Mouse (Mus musculus) embryonic stem cell, embryonic (primary cell): Measurements from ENCODE around the gene Cbfa2t2.

Experiments used
- CTCF ChIA-PET, 4 experiments: fragments of 300-600 bp in 2 of 4; fragments of 350-600 bp in 2 of 4; sonication (Branson Sonifier 250); formaldehyde crosslinking; loops; one replicate each; lab custom pipeline; 2022; ENCODE audit warnings: inconsistent platforms in 2 of 4; lab: Charles Lee
- POLR2A ChIA-PET, 4 experiments: fragments of 300-600 bp in 2 of 4; fragments of 350-600 bp in 2 of 4; sonication (Branson Sonifier 250); formaldehyde crosslinking; loops; one replicate each; lab custom pipeline; 2022; ENCODE audit warnings: antibody characterized with exemption in 4 of 4, inconsistent platforms in 1 of 4; lab: Charles Lee

Cbfa2t2 gene

GRCm38 (mm10) chr2:154418001-154418400, 18.3 kb upstream of the Cbfa2t2 start:
- POLR2A ChIA-PET, result interaction anchor here in 3 of 4 experiments (0.5 to 33.5 kb wide), 31 partner anchors 8 to 811 kb away, joined by 3 to 1462 read pairs (median 7); partner anchors contain the start of genes Cbfa2t2 (in 3 of the 3), Snta1 (in 3 of the 3), Zfp341 (in 2 of the 3) and 4930519P11Rik (in 1 of the 3)
- CTCF ChIA-PET, result interaction anchor here (0.5 to 2.7 kb wide), 25 partner anchors 8 to 424 kb away, joined by 3 to 15 read pairs (median 3); partner anchors contain the start of genes Zfp341 (in 2 of the 4), Actl10 (in 1 of the 4) and Snta1 (in 1 of the 4)

- ChIA-PET CTCF (interaction anchor here in 3 of 4 experiments (0.5 to 3.1 kb wide), 26 partner anchors 8 to 1263 kb away, joined by 3 to 13 read pairs (median 3); partner anchors contain the start of genes Actl10 (in 1 of the 3) and Cbfa2t2 (in 1 of the 3)), POLR2A (interaction anchor here in 3 of 4 experiments (0.6 to 33.5 kb wide), 52 partner anchors 8 to 993 kb away, joined by 3 to 1462 read pairs (median 6); partner anchors contain the start of genes Cbfa2t2 (in 3 of the 3), Raly (in 2 of the 3), Snta1 (in 2 of the 3) and Actl10 (in 1 of the 3))
Measured at GRCm38 (mm10) chr2:154419631-154420515, 16.4 kb upstream of the Cbfa2t2 start.

GRCm38 (mm10) chr2:154420942-154421731, 15.1 kb upstream of the Cbfa2t2 start:
- POLR2A ChIA-PET, result interaction anchor here in 3 of 4 experiments (0.5 to 33.5 kb wide), 48 partner anchors 8 to 1610 kb away, joined by 3 to 1462 read pairs (median 5); partner anchors contain the start of genes Cbfa2t2 (in 3 of the 3), Snta1 (in 3 of the 3), Cdk5rap1 (in 2 of the 3) and Actl10 (in 1 of the 3)
- CTCF ChIA-PET, result interaction anchor here in 1 of 4 experiments (0.6 to 3.1 kb wide), 7 partner anchors 9 to 170 kb away, joined by 3 to 13 read pairs (median 6); partner anchors contain the start of gene Actl10

DNA sequence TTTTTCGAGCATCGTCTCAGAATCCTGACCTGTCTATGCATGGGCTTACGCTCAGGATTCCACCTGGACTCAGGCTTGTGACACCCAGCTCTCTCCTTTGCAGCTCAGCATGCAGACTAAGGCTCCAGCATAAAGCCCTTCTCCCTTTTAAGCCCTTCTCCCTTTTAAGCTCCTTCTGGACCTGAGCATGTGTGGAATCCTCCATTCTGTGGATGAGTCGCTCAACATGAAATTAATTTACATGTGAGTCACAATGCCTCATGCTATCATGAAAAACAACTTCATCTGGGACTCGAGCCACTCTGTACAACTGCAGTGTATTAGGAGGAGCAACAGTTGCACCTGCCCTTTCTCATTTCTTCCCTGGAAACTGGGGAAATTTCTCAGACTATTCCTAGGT, 14.1 kb upstream of the Cbfa2t2 start:
- POLR2A ChIA-PET, result interaction anchor here in 3 of 4 experiments (0.5 to 33.5 kb wide), 39 partner anchors 7 to 869 kb away, joined by 3 to 1462 read pairs (median 6); partner anchors contain the start of genes Cbfa2t2 (in 3 of the 3), Snta1 (in 3 of the 3), Raly (in 2 of the 3) and Actl10 (in 1 of the 3)
- CTCF ChIA-PET, result interaction anchor here in 1 of 4 experiments (0.5 to 3.1 kb wide), 5 partner anchors 34 to 216 kb away, joined by 3 to 13 read pairs (median 6); partner anchors contain the start of gene Actl10

DNA sequence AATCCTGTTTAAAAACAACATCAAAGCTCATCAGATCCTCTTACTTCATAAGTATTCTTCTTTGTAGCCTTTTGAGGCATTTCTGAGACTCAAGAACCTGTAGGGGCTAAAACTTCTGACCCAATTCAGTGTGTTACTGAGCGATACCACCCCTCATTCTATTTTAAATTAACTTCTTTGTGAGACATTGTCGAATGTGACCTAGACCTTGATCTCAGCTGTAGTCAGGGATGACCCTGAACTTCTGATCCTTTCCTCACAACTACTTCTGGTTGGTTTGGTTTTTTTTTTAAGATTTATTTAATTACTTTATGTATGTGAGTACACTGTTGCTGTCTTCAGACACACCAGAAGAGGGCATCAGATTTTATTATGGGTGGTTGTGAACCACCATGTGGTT, 12.7 kb upstream of the Cbfa2t2 start:
- CTCF ChIA-PET, result interaction anchor here (0.6 to 3.4 kb wide), 11 partner anchors 12 to 177 kb away, joined by 3 to 16 read pairs (median 3); partner anchors contain the start of gene Cbfa2t2 (in 1 of the 4)
- POLR2A ChIA-PET, result interaction anchor here (0.5 to 33.5 kb wide), 31 partner anchors 12 to 469 kb away, joined by 3 to 1462 read pairs (median 49); partner anchors contain the start of genes Cbfa2t2 (in 3 of the 4), Snta1 (in 3 of the 4), Cdk5rap1 (in 2 of the 4) and E2f1 (in 2 of the 4)

- CTCF ChIA-PET, result interaction anchor here (0.5 to 3.4 kb wide), 31 partner anchors 9 to 1409 kb away, joined by 3 to 16 read pairs (median 4); partner anchors contain the start of genes Cbfa2t2 (in 1 of the 4) and Snta1 (in 1 of the 4)
- POLR2A ChIA-PET, result interaction anchor here (0.6 to 33.5 kb wide), 84 partner anchors 6 to 683 kb away, joined by 3 to 1462 read pairs (median 8); partner anchors contain the start of genes Cbfa2t2 (in 4 of the 4), E2f1 (in 3 of the 4), Zfp341 (in 3 of the 4) and 4930519P11Rik (in 2 of the 4)
Measured at GRCm38 (mm10) chr2:154425522-154425921, 10.8 kb upstream of the Cbfa2t2 start.

GRCm38 (mm10) chr2:154426188-154426904, 9.9 kb upstream of the Cbfa2t2 start:
- ChIA-PET CTCF (interaction anchor here (0.5 to 3.4 kb wide), 38 partner anchors 9 to 1000 kb away, joined by 3 to 20 read pairs (median 4); partner anchors contain the start of genes Cbfa2t2 (in 1 of the 4) and Snta1 (in 1 of the 4)), POLR2A (interaction anchor here (0.6 to 33.5 kb wide), 142 partner anchors 7 to 1622 kb away, joined by 3 to 1462 read pairs (median 6); partner anchors contain the start of genes Cbfa2t2 (in 4 of the 4), E2f1 (in 3 of the 4), Eif2s2 (in 3 of the 4) and Pxmp4 (in 3 of the 4))

- CTCF ChIA-PET, result interaction anchor here (0.6 to 3.3 kb wide), 25 partner anchors 7 to 1934 kb away, joined by 3 to 20 read pairs (median 5); no protein-coding TSS in a partner anchor
- POLR2A ChIA-PET, result interaction anchor here (0.6 to 33.5 kb wide), 143 partner anchors 8 to 1623 kb away, joined by 3 to 1462 read pairs (median 7); partner anchors contain the start of genes Cbfa2t2 (in 4 of the 4), Eif2s2 (in 3 of the 4), Snta1 (in 3 of the 4) and 4930519P11Rik (in 2 of the 4)
Measured at GRCm38 (mm10) chr2:154426905-154427852, 9.1 kb upstream of the Cbfa2t2 start.

DNA sequence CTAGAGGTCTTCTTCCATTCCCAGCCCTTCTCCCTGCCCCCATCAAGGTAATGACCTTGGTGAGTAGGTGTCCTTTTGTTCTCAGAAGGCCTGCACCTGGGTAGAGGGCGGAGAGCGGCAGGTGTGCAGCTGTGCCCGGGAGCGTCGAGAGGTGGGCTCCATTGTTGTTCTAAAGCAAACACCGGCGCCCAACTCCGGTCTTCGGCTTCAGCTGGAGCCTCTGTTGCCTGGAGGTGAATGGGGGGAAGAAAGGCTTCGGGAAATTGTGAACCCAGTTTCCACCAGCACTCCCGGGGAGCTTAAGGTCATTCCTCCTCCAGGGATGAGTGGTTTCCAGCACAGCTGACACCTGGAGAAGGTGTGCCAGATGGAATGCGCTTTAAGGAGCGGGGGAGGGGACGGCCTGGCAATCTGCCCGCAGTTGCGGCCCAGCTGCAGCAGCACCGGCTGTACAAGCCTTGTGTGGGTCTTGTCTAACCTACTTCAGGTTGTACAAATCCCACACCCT, 8.4 kb upstream of the Cbfa2t2 start:
- CTCF ChIA-PET, result interaction anchor here (0.6 to 1.9 kb wide), 13 partner anchors 8 to 1934 kb away, joined by 3 to 8 read pairs (median 4); no protein-coding TSS in a partner anchor

GRCm38 (mm10) chr2:154430566-154430965, 5.7 kb upstream of the Cbfa2t2 start:
- POLR2A ChIA-PET, result interaction anchor here in 3 of 4 experiments (0.6 to 33.5 kb wide), 13 partner anchors 5 to 162 kb away, joined by 4 to 1462 read pairs (median 199); partner anchors contain the start of gene Cbfa2t2 (in 2 of the 3)
- CTCF ChIA-PET, result interaction anchor here in 2 of 4 experiments (1.0 to 1.8 kb wide), 2 partner anchors 9 to 13 kb away, joined by 3 to 5 read pairs; no protein-coding TSS in a partner anchor

More for the DNA sequence above, 8.4 kb upstream of the Cbfa2t2 start:
- POLR2A ChIA-PET, result interaction anchor here (0.6 to 33.5 kb wide), 81 partner anchors 8 to 1624 kb away, joined by 3 to 1462 read pairs (median 11); partner anchors contain the start of genes Cbfa2t2 (in 4 of the 4), Snta1 (in 3 of the 4), E2f1 (in 2 of the 4) and Eif2s2 (in 2 of the 4)

GRCm38 (mm10) chr2:154432696-154433095, 3.6 kb upstream of the Cbfa2t2 start:
- POLR2A ChIA-PET, result interaction anchor here in 3 of 4 experiments (0.6 to 33.5 kb wide), 17 partner anchors 6 to 548 kb away, joined by 3 to 1462 read pairs (median 10); partner anchors contain the start of genes Snta1 (in 2 of the 3), Cbfa2t2 (in 1 of the 3) and Pxmp4 (in 1 of the 3)
- CTCF ChIA-PET, result interaction anchor here in 2 of 4 experiments (0.8 to 1.1 kb wide), 2 partner anchors 14 to 1422 kb away, joined by 3 to 7 read pairs; no protein-coding TSS in a partner anchor

DNA sequence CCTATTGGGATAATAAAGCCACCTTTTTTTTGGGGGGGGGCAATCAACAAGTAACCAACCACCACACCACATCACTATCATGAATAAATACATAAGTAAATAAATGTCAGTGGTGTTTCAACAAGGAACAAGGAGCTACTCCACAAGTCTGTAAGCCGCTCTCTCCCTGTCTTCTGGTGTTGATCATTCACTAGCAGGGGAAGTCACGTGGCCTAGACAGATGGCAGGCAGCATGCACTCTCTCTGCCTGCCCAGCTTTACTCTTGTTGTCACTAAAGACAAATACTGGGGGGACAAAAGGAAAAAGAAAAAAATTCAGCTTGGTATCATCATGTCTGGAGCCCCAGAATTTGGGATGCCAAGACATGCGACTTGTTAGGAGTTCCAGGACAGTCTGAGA, 2.9 kb upstream of the Cbfa2t2 start:
- POLR2A ChIA-PET, result interaction anchor here in 3 of 4 experiments (0.6 to 33.5 kb wide), 25 partner anchors 6 to 357 kb away, joined by 3 to 1462 read pairs (median 5); partner anchors contain the start of genes Snta1 (in 2 of the 3), 4930519P11Rik (in 1 of the 3), Cbfa2t2 (in 1 of the 3) and Pxmp4 (in 1 of the 3)
- CTCF ChIA-PET, result interaction anchor here in 2 of 4 experiments (0.6 to 1.1 kb wide), 2 partner anchors 14 to 276 kb away, joined by 3 read pairs; no protein-coding TSS in a partner anchor

GRCm38 (mm10) chr2:154434690-154435089, 1.6 kb upstream of the Cbfa2t2 start:
- ChIA-PET CTCF (interaction anchor here in 1 of 4 experiments (0.7 to 2.4 kb wide), 2 partner anchors 10 to 40 kb away, joined by 4 to 16 read pairs; no protein-coding TSS in a partner anchor), POLR2A (interaction anchor here in 3 of 4 experiments (0.7 to 33.5 kb wide), 17 partner anchors 4 to 179 kb away, joined by 3 to 1462 read pairs (median 21); partner anchors contain the start of genes 4930519P11Rik (in 1 of the 3), Cbfa2t2 (in 1 of the 3), Snta1 (in 1 of the 3) and Zfp341 (in 1 of the 3))
